Mouse (Mus musculus) midbrain, embryonic 14.5 days (tissue): ENCODE measurements around the gene Hoxb2. TPM values are rescaled to one million over a fixed set of nuclear protein-coding genes. Genes with fewer than 3 reads are reported as not detected.

Source experiments
- ATAC-seq: fragments of 200-750 bp; cut with Nextera tagmentation; 2 replicates; pipeline ENCODE4 v1.8.0; 2017; ENCODE audit warnings: moderate number of reproducible peaks, moderate library complexity; ENCODE audit not compliant: low FRiP score, low TSS enrichment
- DNase-seq: peaks from one replicate; pipeline ENCODE4 v3.0.0-alpha.2; 2015
- H3K27ac ChIP-seq: fragments of 300-500 bp; sonication (generic); replicated peaks from 2 replicates; pipeline ENCODE4 v1.5.1; 2014; ENCODE audit warnings: mild to moderate bottlenecking, low read depth, low read length, moderate library complexity
- H3K27me3 ChIP-seq: fragments of 300-500 bp; sonication (generic); 2 replicates; pipeline ENCODE4 v1.6.1; 2014; ENCODE audit warnings: low read length, control low read depth, mixed read lengths; ENCODE audit not compliant: control insufficient read depth, insufficient read depth
- H3K36me3 ChIP-seq: fragments of 300-500 bp; sonication (generic); 2 replicates; pipeline ENCODE4 v1.6.1; 2014; ENCODE audit warnings: low read length, control low read depth; ENCODE audit not compliant: control insufficient read depth, insufficient read depth
- H3K4me1 ChIP-seq: fragments of 300-500 bp; sonication (generic); 2 replicates; pipeline ENCODE4 v1.6.1; 2014; ENCODE audit warnings: mild to moderate bottlenecking, antibody characterized with exemption, low read length, control low read depth; ENCODE audit not compliant: control insufficient read depth, insufficient read depth
- H3K4me2 ChIP-seq: fragments of 300-500 bp; sonication (generic); 2 replicates; pipeline ENCODE4 v1.6.1; 2014; ENCODE audit warnings: mild to moderate bottlenecking, low read length, moderate library complexity
- H3K4me3 ChIP-seq: fragments of 300-500 bp; sonication (generic); replicated peaks from 2 replicates; pipeline ENCODE4 v1.5.1; 2014; ENCODE audit warnings: low read depth, low read length
- H3K9ac ChIP-seq: fragments of 300-500 bp; sonication (generic); replicated peaks from 2 replicates; pipeline ENCODE4 v1.6.1; 2014; ENCODE audit warnings: mild to moderate bottlenecking, low read length, moderate library complexity
- H3K9me3 ChIP-seq: fragments of 300-500 bp; sonication (generic); 2 replicates; pipeline ENCODE4 v1.6.1; 2016; ENCODE audit warnings: low read length, control low read depth, mixed read lengths; ENCODE audit not compliant: control insufficient read depth
- WGBS: fragments of 180-500 bp; shearing (Covaris S2); extraction: QIAGEN DNeasy Blood & Tissue Kit; methylation state at CpG from one replicate; pipeline ENCODE4 v1.1.7; 2014; 5-methylcytosine and 5-hydroxymethylcytosine counted together
- polyA plus RNA-seq: library from polyadenylated mRNA; unstranded; fragments of >200 nt; fragmentation: Nextera tagmentation; extraction: Ambion mirVana; gene quantifications from 2 replicates; pipeline ENCODE4 v1.2.1, GENCODE M21; 2014

The Hoxb2 gene
- polyA plus RNA-seq = 0.17 TPM in 1 of 2 replicates, not detected in the other

DNA sequence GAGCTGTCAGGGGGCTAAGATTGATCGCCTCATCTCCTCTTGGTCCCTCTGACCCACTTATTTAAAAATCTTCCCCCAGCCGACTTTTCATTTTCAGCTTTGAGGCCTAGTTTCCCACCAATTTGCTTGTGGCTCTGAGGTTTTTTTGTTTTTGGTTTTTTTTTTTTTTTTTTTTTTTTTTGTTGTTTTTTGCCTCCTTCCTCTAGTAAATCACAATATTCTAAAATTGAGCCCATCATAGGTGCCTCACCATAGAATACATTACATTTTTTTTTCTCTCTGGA is at the start of gene Hoxb2:
TSS of gene Hoxb2 (plus strand) at position 185 of the 284 bp plus-strand sequence.
- Histone ChIP-seq H3K9ac (no peak within 1 kb of the TSS), H3K36me3 (no peaks in the 10 kb centered on the region), H3K27ac (no peak within 1 kb of the TSS), H3K4me2 (no peak within 1 kb of the TSS), H3K4me1 (no peaks in the 10 kb centered on the region), H3K4me3 (no peak within 1 kb of the TSS), H3K9me3 (no peaks in the 10 kb centered on the region), H3K27me3 (peaks cover 94% of the 10 kb centered on the region)
- ATAC-seq = no peak
- DNase-seq = no peak
- 3% methylated on average over 2 of the region's 2 CpGs for WGBS

DNA sequence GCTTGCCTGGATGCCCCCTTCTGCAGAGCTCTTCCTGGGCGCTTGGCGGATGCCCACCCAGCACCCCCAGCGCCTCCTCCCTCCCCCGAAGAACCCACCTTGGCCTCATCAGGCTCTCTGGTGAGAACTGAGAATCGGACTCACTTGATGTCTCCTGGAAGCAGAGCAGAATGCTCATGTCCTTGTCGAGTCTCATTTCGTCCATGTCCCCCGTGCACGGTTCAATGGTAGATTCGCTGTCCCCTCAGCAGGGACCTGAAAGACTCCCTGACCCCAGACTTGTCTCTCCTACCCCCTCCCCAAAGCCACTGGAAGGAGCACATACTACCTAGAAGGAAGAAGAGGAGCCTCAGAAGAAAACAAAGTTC is 49.3 kb upstream of the Hoxb2 start:
- no peaks in the 10 kb centered on the region for H3K9me3 ChIP-seq
- under 1% methylated on average over 10 of the region's 10 CpGs for WGBS
- H3K9ac ChIP-seq = no peak overlapping the region
- DNase-seq (no peak), ATAC-seq (no peak)
- H3K27ac ChIP-seq = no peak overlapping the region
- no peaks in the 10 kb centered on the region for H3K36me3 ChIP-seq
- H3K27me3 ChIP-seq = peaks cover 100% of the 10 kb centered on the region
- no peak overlapping the region for H3K4me3 ChIP-seq
- H3K4me2 ChIP-seq = no peak overlapping the region
- no peaks in the 10 kb centered on the region for H3K4me1 ChIP-seq

DNA sequence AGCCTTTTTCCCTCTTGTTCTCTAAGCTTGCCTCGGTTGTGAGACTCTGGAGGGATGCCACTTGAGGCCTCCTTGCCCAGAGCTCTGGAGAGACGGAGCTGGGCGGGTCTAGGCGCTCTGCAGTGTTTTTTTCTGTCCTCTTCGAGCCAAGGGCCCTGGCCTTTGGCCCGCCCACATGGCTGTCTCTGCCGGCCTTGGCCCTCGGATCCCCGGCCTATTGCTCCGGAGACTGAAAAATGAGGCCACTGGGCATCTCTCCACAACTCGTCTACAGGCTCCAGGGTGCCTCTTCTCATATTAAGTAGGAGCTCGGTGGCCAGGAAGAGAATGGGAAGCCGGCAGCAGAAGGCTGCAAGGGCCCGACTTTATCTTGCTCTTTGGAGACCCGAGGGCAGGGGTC is 48.5 kb upstream of the Hoxb2 start:
- no peak overlapping the region for H3K4me3 ChIP-seq
- no peaks in the 10 kb centered on the region for H3K4me1 ChIP-seq
- under 1% methylated on average over 15 of the region's 15 CpGs for WGBS
- DNase-seq = no peak
- no peak overlapping the region for H3K4me2 ChIP-seq
- ATAC-seq = no peak
- no peaks in the 10 kb centered on the region for H3K36me3 ChIP-seq
- no peaks in the 10 kb centered on the region for H3K9me3 ChIP-seq
- H3K27ac ChIP-seq = no peak overlapping the region
- peaks cover 100% of the 10 kb centered on the region for H3K27me3 ChIP-seq
- no peak overlapping the region for H3K9ac ChIP-seq

DNA sequence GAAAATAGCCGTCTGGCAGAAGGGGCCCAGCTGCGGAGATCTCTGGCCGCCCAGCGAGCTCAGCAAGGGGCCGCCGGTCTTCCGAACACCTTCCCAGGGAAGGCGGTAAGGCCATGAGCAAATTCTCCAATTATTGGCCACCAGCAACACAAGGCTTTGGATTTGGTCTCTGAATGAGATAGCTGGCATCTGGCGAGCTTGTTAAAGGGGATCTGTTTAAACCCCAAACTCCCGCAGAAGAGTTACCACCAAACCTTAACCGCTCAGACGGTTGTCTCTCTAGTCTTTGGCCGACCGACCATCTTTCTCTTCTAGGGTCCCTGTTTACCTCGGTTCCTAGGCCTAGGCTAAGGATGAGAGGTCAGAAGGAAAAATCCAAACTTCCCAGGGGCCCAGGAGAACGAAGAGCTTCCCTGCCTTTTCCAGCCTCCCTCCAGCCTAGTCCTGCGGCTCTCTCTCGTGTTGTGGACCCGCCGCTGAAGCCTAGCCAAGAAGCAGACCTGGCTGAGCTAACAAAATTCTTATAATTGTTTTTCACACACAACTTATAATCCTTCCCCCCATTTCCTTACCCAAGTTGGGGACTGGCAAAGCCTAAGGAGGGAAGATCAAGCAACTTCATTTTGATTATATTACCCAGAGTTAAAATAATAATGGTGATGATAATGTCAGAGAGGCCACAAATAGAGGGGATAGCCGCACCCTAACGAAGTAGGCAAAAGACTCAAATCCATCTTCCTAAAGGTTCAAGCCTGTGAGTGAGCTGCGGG is 47.8 kb upstream of the Hoxb2 start:
- 3% methylated on average over 23 of the region's 23 CpGs for WGBS
- Histone ChIP-seq H3K27me3 (peaks cover 100% of the 10 kb centered on the region), H3K4me3 (no peak overlapping the region), H3K4me1 (no peaks in the 10 kb centered on the region), H3K9me3 (no peaks in the 10 kb centered on the region), H3K9ac (no peak overlapping the region), H3K27ac (no peak overlapping the region), H3K4me2 (no peak overlapping the region), H3K36me3 (no peaks in the 10 kb centered on the region)
- DNase-seq (no peak), ATAC-seq (no peak)

DNA sequence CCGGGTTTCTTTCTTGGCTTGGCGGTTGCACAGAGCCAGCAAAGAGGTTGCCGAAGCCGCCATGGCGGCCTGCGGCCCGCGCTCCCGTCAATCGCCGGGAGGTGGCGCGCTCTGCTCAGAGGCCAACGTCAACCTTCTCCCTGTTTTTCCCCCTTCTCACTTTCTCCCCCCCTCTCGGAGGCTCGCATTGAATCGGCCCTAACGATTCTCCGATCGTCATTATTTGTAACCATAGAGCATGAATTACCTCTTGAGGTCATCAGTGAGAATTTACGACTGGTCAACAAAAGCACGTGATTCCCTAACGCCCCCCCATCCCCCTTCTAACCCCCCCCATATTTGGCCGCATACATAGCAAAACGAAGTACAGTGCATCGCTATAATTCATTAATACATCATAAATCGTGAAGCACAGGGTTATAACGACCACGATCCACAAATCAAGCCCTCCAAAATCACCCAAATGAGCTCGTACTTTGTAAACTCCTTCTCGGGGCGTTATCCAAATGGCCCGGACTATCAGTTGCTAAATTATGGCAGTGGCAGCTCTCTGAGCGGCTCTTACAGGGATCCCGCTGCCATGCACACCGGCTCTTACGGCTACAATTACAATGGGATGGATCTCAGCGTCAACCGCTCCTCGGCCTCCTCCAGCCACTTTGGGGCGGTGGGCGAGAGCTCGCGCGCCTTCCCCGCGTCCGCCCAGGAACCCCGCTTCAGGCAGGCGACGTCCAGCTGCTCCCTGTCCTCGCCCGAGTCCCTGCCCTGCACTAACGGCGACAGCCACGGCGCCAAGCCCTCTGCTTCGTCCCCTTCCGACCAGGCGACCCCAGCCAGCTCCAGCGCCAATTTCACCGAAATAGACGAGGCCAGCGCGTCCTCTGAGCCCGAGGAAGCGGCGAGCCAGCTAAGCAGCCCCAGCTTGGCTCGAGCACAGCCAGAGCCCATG is 46.9 kb upstream of the Hoxb2 start, which contains the start of gene Hoxb5:
TSS of gene Hoxb5 (plus strand) at position 186 of the 949 bp plus-strand sequence.
- H3K4me3 ChIP-seq = no peak within 1 kb of the TSS
- WGBS = 1% methylated on average over 69 of the region's 69 CpGs
- peaks cover 100% of the 10 kb centered on the region for H3K27me3 ChIP-seq
- no peaks in the 10 kb centered on the region for H3K9me3 ChIP-seq
- DNase-seq (peak; percentile 83), ATAC-seq (no peak)
- H3K4me1 ChIP-seq = no peaks in the 10 kb centered on the region
- no peak within 1 kb of the TSS for H3K4me2 ChIP-seq
- no peak within 1 kb of the TSS for H3K27ac ChIP-seq
- H3K36me3 ChIP-seq = no peaks in the 10 kb centered on the region
- H3K9ac ChIP-seq = no peak within 1 kb of the TSS

DNA sequence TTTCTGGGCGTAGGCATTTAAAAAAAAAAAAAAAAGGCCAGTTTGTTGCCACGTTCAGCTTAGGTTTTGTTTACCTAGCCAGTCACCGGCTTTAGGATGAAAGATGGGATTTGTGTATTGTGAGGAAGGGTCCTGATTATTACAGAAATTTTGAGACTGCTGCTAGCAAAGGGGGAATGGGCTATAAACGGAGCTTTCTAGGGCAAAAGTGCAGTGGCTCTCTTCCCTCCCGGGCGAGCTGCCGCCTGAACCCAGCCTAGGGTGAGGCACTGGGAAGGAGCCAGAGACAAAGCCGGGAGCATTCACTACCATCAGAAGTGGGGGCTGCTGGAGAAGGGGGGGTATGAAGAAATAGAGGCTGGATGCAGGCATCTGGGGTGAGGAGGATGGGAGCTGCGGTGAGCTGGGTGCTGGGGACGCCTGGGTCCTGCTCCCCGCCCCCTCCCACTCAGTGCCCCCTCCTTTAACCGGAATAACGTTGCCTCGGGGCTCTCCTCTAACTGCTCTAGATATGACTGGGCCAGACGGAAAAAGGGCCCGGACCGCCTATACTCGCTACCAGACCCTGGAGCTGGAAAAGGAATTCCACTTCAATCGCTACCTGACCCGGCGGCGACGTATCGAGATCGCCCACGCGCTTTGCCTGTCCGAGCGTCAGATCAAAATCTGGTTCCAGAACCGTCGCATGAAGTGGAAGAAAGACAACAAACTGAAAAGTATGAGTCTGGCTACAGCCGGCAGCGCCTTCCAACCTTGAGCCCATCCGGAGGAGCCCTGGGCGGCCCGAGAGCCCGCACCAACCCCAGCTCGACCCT is 45.7 kb upstream of the Hoxb2 start:
- ATAC-seq = no peak
- no peak overlapping the region for H3K4me3 ChIP-seq
- H3K9ac ChIP-seq = no peak overlapping the region
- no peaks in the 10 kb centered on the region for H3K9me3 ChIP-seq
- H3K27me3 ChIP-seq = peaks cover 100% of the 10 kb centered on the region
- H3K27ac ChIP-seq = no peak overlapping the region
- no peak for DNase-seq
- H3K4me1 ChIP-seq = no peaks in the 10 kb centered on the region
- 2% methylated on average over 38 of the region's 38 CpGs for WGBS
- no peaks in the 10 kb centered on the region for H3K36me3 ChIP-seq
- no peak overlapping the region for H3K4me2 ChIP-seq

DNA sequence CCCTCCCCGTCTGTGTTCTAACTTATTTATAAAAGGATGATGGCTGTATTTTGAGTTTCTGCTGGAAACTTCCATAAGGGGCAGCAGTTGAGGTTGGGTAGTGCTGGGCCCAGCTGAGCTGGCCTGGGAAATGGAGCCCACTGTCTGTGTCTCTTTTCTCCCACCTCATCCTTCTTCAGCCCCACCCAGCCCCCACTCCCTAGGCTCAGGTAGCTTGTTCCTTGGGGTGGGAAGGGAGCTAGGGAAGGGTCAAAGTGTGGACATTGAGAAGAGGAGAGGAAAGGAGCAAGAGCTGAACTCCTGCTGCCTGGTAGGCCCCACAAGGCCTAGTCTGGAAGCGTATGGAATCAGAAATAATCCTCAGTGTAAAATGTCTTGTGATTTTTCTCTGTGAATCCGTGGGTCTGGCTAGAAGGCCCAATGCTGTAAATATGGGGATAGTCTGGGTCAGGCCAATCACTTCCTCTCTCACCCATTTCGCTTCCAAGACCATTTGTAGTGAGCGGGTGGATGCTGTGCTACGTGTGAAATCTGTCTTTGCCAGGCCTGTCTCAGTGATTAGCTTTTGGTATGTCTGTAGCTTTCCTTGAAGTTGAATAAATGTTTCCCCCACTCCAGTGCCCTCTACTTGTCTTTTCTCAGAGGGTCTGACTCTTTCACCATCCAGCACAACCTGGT is 44.7 kb upstream of the Hoxb2 start:
- no peak overlapping the region for H3K4me3 ChIP-seq
- DNase-seq (no peak), ATAC-seq (no peak)
- H3K9me3 ChIP-seq = no peaks in the 10 kb centered on the region
- no peaks in the 10 kb centered on the region for H3K36me3 ChIP-seq
- peaks cover 100% of the 10 kb centered on the region for H3K27me3 ChIP-seq
- no peak overlapping the region for H3K27ac ChIP-seq
- WGBS = 15% methylated on average over 6 of the region's 6 CpGs
- H3K9ac ChIP-seq = no peak overlapping the region
- H3K4me1 ChIP-seq = no peaks in the 10 kb centered on the region
- no peak overlapping the region for H3K4me2 ChIP-seq
